Mouse (Mus musculus): ENCODE results near the gene Thg1l. TPM values are rescaled to one million over a fixed set of nuclear protein-coding genes. Genes with fewer than 3 reads are reported as not detected.

Thg1l gene
- polyA plus RNA-seq, 1 experiment from 2014 or later: 14.3 TPM

- WGBS: 18% methylated on average over 6 of the region's 6 CpGs
- no peak for ATAC-seq (ENCODE audit: insufficient number of reproducible peaks, low FRiP score, low TSS enrichment, low read depth)
- Histone ChIP-seq H3K4me3 (ENCODE audit: low read depth, low read length) (no peak overlapping the region), H3K27me3 (ENCODE audit: control insufficient read depth, insufficient read depth, low read length) (no peaks in the 10 kb centered on the region), H3K9ac (ENCODE audit: low read length) (no peak overlapping the region), H3K9me3 (ENCODE audit: control insufficient read depth, low read length) (no peaks in the 10 kb centered on the region), H3K36me3 (ENCODE audit: control insufficient read depth, insufficient read depth, low read length) (no peaks in the 10 kb centered on the region), H3K4me2 (ENCODE audit: low read depth, severe bottlenecking) (no peak overlapping the region), H3K4me1 (ENCODE audit: control insufficient read depth, insufficient read depth, low read length) (peaks cover 11% of the 10 kb centered on the region; the same call in 1 of the 2 replicates), H3K27ac (replicated peaks; ENCODE audit: low read depth, low read length) (no peak overlapping the region)
- DNase-seq (ENCODE audit: low spot score): no peak
These were observed 29.9 kb downstream of the Thg1l start for GRCm38 (mm10) chr11:45925436-45925835.

- H3K4me2 ChIP-seq (ENCODE audit: low read depth, severe bottlenecking): peak overlapping the region; percentile 18; the same call in 1 of the 2 replicates
- peak overlapping the region; percentile 50 for H3K9ac ChIP-seq (ENCODE audit: low read length)
- no peak for ATAC-seq (ENCODE audit: insufficient number of reproducible peaks, low FRiP score, low TSS enrichment, low read depth)
- no peaks in the 10 kb centered on the region for H3K36me3 ChIP-seq (ENCODE audit: control insufficient read depth, insufficient read depth, low read length)
- WGBS: 14% methylated on average over 10 of the region's 10 CpGs
- peak; percentile 38 for DNase-seq (ENCODE audit: low spot score)
- H3K4me1 ChIP-seq (ENCODE audit: control insufficient read depth, insufficient read depth, low read length): peaks cover 11% of the 10 kb centered on the region; the same call in 1 of the 2 replicates
- H3K27me3 ChIP-seq (ENCODE audit: control insufficient read depth, insufficient read depth, low read length): no peaks in the 10 kb centered on the region
- no peak overlapping the region for H3K27ac ChIP-seq (replicated peaks; ENCODE audit: low read depth, low read length)
- H3K9me3 ChIP-seq (ENCODE audit: control insufficient read depth, low read length): no peaks in the 10 kb centered on the region
- no peak overlapping the region for H3K4me3 ChIP-seq (ENCODE audit: low read depth, low read length)
These were observed 33.8 kb downstream of the Thg1l start for GRCm38 (mm10) chr11:45921480-45921898.

- no peak overlapping the region for H3K4me3 ChIP-seq (ENCODE audit: low read depth, low read length)
- DNase-seq (ENCODE audit: low spot score): no peak
- WGBS: 60% methylated on average over 8 of the region's 8 CpGs
- peaks cover 9% of the 10 kb centered on the region; the same call in 1 of the 2 replicates for H3K4me1 ChIP-seq (ENCODE audit: control insufficient read depth, insufficient read depth, low read length)
- H3K9ac ChIP-seq (ENCODE audit: low read length): no peak overlapping the region
- no peaks in the 10 kb centered on the region for H3K36me3 ChIP-seq (ENCODE audit: control insufficient read depth, insufficient read depth, low read length)
- no peak for ATAC-seq (ENCODE audit: insufficient number of reproducible peaks, low FRiP score, low TSS enrichment, low read depth)
- H3K27ac ChIP-seq (replicated peaks; ENCODE audit: low read depth, low read length): no peak overlapping the region
- H3K27me3 ChIP-seq (ENCODE audit: control insufficient read depth, insufficient read depth, low read length): no peaks in the 10 kb centered on the region
- H3K4me2 ChIP-seq (ENCODE audit: low read depth, severe bottlenecking): peak overlapping the region; percentile 18; the same call in 1 of the 2 replicates
- H3K9me3 ChIP-seq (ENCODE audit: control insufficient read depth, low read length): no peaks in the 10 kb centered on the region
These were observed 34.3 kb downstream of the Thg1l start for GRCm38 (mm10) chr11:45921026-45921425.

- ATAC-seq (ENCODE audit: insufficient number of reproducible peaks, low FRiP score, low TSS enrichment, low read depth): no peak
- Histone ChIP-seq H3K27ac (replicated peaks; ENCODE audit: low read depth, low read length) (no peak overlapping the region), H3K4me1 (ENCODE audit: control insufficient read depth, insufficient read depth, low read length) (peaks cover 6% of the 10 kb centered on the region; the same call in 1 of the 2 replicates), H3K9ac (ENCODE audit: low read length) (no peak overlapping the region), H3K36me3 (ENCODE audit: control insufficient read depth, insufficient read depth, low read length) (no peaks in the 10 kb centered on the region), H3K4me2 (ENCODE audit: low read depth, severe bottlenecking) (no peak overlapping the region), H3K9me3 (ENCODE audit: control insufficient read depth, low read length) (no peaks in the 10 kb centered on the region), H3K27me3 (ENCODE audit: control insufficient read depth, insufficient read depth, low read length) (no peaks in the 10 kb centered on the region), H3K4me3 (ENCODE audit: low read depth, low read length) (no peak overlapping the region)
- no peak for DNase-seq (ENCODE audit: low spot score)
- WGBS: 98% methylated on average over 4 of the region's 4 CpGs
These were observed 36.5 kb downstream of the Thg1l start for GRCm38 (mm10) chr11:45918836-45919235.

- no peaks in the 10 kb centered on the region for H3K27me3 ChIP-seq (ENCODE audit: control insufficient read depth, insufficient read depth, low read length)
- H3K27ac ChIP-seq (replicated peaks; ENCODE audit: low read depth, low read length): no peak overlapping the region
- no peak for DNase-seq (ENCODE audit: low spot score)
- no peaks in the 10 kb centered on the region for H3K9me3 ChIP-seq (ENCODE audit: control insufficient read depth, low read length)
- H3K4me1 ChIP-seq (ENCODE audit: control insufficient read depth, insufficient read depth, low read length): peaks cover 6% of the 10 kb centered on the region; the same call in 1 of the 2 replicates
- H3K4me3 ChIP-seq (ENCODE audit: low read depth, low read length): no peak overlapping the region
- H3K4me2 ChIP-seq (ENCODE audit: low read depth, severe bottlenecking): no peak overlapping the region
- ATAC-seq (ENCODE audit: insufficient number of reproducible peaks, low FRiP score, low TSS enrichment, low read depth): no peak
- H3K9ac ChIP-seq (ENCODE audit: low read length): no peak overlapping the region
- H3K36me3 ChIP-seq (ENCODE audit: control insufficient read depth, insufficient read depth, low read length): no peaks in the 10 kb centered on the region
- WGBS: 95% methylated on average over 6 of the region's 6 CpGs
These were observed 37.3 kb downstream of the Thg1l start for GRCm38 (mm10) chr11:45918018-45918417.

- WGBS: 83% methylated on average over 10 of the region's 10 CpGs
- H3K27me3 ChIP-seq (ENCODE audit: control insufficient read depth, insufficient read depth, low read length): no peaks in the 10 kb centered on the region
- ATAC-seq (ENCODE audit: insufficient number of reproducible peaks, low FRiP score, low TSS enrichment, low read depth): no peak
- DNase-seq (ENCODE audit: low spot score): no peak
- H3K9me3 ChIP-seq (ENCODE audit: control insufficient read depth, low read length): no peaks in the 10 kb centered on the region
- no peak overlapping the region for H3K4me3 ChIP-seq (ENCODE audit: low read depth, low read length)
- no peak overlapping the region for H3K27ac ChIP-seq (replicated peaks; ENCODE audit: low read depth, low read length)
- peaks cover under 1% of the 10 kb centered on the region; the same call in 1 of the 2 replicates for H3K4me1 ChIP-seq (ENCODE audit: control insufficient read depth, insufficient read depth, low read length)
- peaks cover 2% of the 10 kb centered on the region; the same call in 1 of the 2 replicates for H3K36me3 ChIP-seq (ENCODE audit: control insufficient read depth, insufficient read depth, low read length)
- no peak overlapping the region for H3K4me2 ChIP-seq (ENCODE audit: low read depth, severe bottlenecking)
- no peak overlapping the region for H3K9ac ChIP-seq (ENCODE audit: low read length)
These were observed 39.1 kb downstream of the Thg1l start for GRCm38 (mm10) chr11:45916196-45916595.

GRCm38 (mm10) chr11:45910701-45911100 lies 44.6 kb downstream of the Thg1l start:
- no peak overlapping the region for H3K27ac ChIP-seq (replicated peaks; ENCODE audit: low read depth, low read length)
- 93% methylated on average over 5 of the region's 5 CpGs for WGBS
- H3K4me2 ChIP-seq (ENCODE audit: low read depth, severe bottlenecking): no peak overlapping the region
- no peak overlapping the region for H3K4me3 ChIP-seq (ENCODE audit: low read depth, low read length)
- no peaks in the 10 kb centered on the region for H3K9me3 ChIP-seq (ENCODE audit: control insufficient read depth, low read length)
- no peak overlapping the region for H3K9ac ChIP-seq (ENCODE audit: low read length)
- H3K27me3 ChIP-seq (ENCODE audit: control insufficient read depth, insufficient read depth, low read length): no peaks in the 10 kb centered on the region
- DNase-seq (ENCODE audit: low spot score) (no peak), ATAC-seq (ENCODE audit: insufficient number of reproducible peaks, low FRiP score, low TSS enrichment, low read depth) (no peak)
- no peaks in the 10 kb centered on the region for H3K4me1 ChIP-seq (ENCODE audit: control insufficient read depth, insufficient read depth, low read length)
- peaks cover 14% of the 10 kb centered on the region; the same call in 1 of the 2 replicates for H3K36me3 ChIP-seq (ENCODE audit: control insufficient read depth, insufficient read depth, low read length)

GRCm38 (mm10) chr11:45908894-45909293 lies 46.4 kb downstream of the Thg1l start:
- H3K4me1 ChIP-seq (ENCODE audit: control insufficient read depth, insufficient read depth, low read length): no peaks in the 10 kb centered on the region
- no peaks in the 10 kb centered on the region for H3K27me3 ChIP-seq (ENCODE audit: control insufficient read depth, insufficient read depth, low read length)
- no peak overlapping the region for H3K4me2 ChIP-seq (ENCODE audit: low read depth, severe bottlenecking)
- no peak overlapping the region for H3K4me3 ChIP-seq (ENCODE audit: low read depth, low read length)
- WGBS: 97% methylated on average over 7 of the region's 7 CpGs
- no peak for DNase-seq (ENCODE audit: low spot score)
- H3K27ac ChIP-seq (replicated peaks; ENCODE audit: low read depth, low read length): no peak overlapping the region
- peaks cover 15% of the 10 kb centered on the region; the same call in 1 of the 2 replicates for H3K36me3 ChIP-seq (ENCODE audit: control insufficient read depth, insufficient read depth, low read length)
- H3K9ac ChIP-seq (ENCODE audit: low read length): no peak overlapping the region
- no peaks in the 10 kb centered on the region for H3K9me3 ChIP-seq (ENCODE audit: control insufficient read depth, low read length)
- no peak for ATAC-seq (ENCODE audit: insufficient number of reproducible peaks, low FRiP score, low TSS enrichment, low read depth)

GRCm38 (mm10) chr11:45908070-45908469 lies 47.2 kb downstream of the Thg1l start:
- H3K4me1 ChIP-seq (ENCODE audit: control insufficient read depth, insufficient read depth, low read length): no peaks in the 10 kb centered on the region
- ATAC-seq (ENCODE audit: insufficient number of reproducible peaks, low FRiP score, low TSS enrichment, low read depth): no peak
- WGBS: 94% methylated on average over 7 of the region's 7 CpGs
- H3K36me3 ChIP-seq (ENCODE audit: control insufficient read depth, insufficient read depth, low read length): peaks cover 22% of the 10 kb centered on the region; the same call in 1 of the 2 replicates
- no peak overlapping the region for H3K9ac ChIP-seq (ENCODE audit: low read length)
- H3K4me3 ChIP-seq (ENCODE audit: low read depth, low read length): no peak overlapping the region
- no peaks in the 10 kb centered on the region for H3K27me3 ChIP-seq (ENCODE audit: control insufficient read depth, insufficient read depth, low read length)
- no peak overlapping the region for H3K4me2 ChIP-seq (ENCODE audit: low read depth, severe bottlenecking)
- H3K27ac ChIP-seq (replicated peaks; ENCODE audit: low read depth, low read length): no peak overlapping the region
- no peaks in the 10 kb centered on the region for H3K9me3 ChIP-seq (ENCODE audit: control insufficient read depth, low read length)
- no peak for DNase-seq (ENCODE audit: low spot score)

Data from limb, embryonic 11.5 days (tissue).